Mouse (Mus musculus) cortical plate, adult 2 months (tissue): ENCODE measurements around the gene Cd164l2.

Experiments used
- CTCF ChIP-seq: fragments of 200-500 bp; IDR thresholded peaks from 2 replicates; pipeline ENCODE4 v1.5.1; 2011; ENCODE audit warnings: mild to moderate bottlenecking, control low read depth, low read length; ENCODE audit not compliant: insufficient read depth; ENCODE audit errors: extremely low read depth
- POLR2A ChIP-seq: fragments of 200-500 bp; IDR thresholded peaks from 2 replicates; pipeline ENCODE4 v1.6.1; 2011; ENCODE audit warnings: mild to moderate bottlenecking, low read length, control low read depth; ENCODE audit not compliant: insufficient read depth; ENCODE audit errors: extremely low read depth

- TF ChIP-seq CTCF (no peak), POLR2A (no peak)
Observed at GRCm38 (mm10) chr4:133247072-133247471, 35.1 kb downstream of the Cd164l2 start.
